Mouse (Mus musculus) MEL (cell line): ENCODE results near the gene Pfn1.

Experiments
- CTCF ChIP-seq, 3 experiments: IDR thresholded peaks in 2 of 3; conservative IDR thresholded peaks in 1 of 3; 2 replicates each; pipeline ENCODE4 v1.5.1; 2011 to 2012; ENCODE audit warnings: low read length in 3 of 3, low read depth in 2 of 3, mild to moderate bottlenecking in 2 of 3, improper control_type of control experiment in 1 of 3, inconsistent platforms in 1 of 3, mixed read lengths in 1 of 3, moderate library complexity in 1 of 3; ENCODE audit not compliant: control insufficient read depth in 1 of 3, insufficient read depth in 1 of 3, poor library complexity in 1 of 3, severe bottlenecking in 1 of 3
- EP300 ChIP-seq, 2 experiments: IDR thresholded peaks; 2 replicates each; pipeline ENCODE4 v1.6.1; 2011; ENCODE audit warnings: improper control_type of control experiment in 2 of 2, low read length in 2 of 2, low read depth in 1 of 2, mild to moderate bottlenecking in 1 of 2
- GATA1 ChIP-seq: IDR thresholded peaks from 2 replicates; pipeline ENCODE4 v1.6.1; 2011; ENCODE audit warnings: low read depth, low read length, improper control_type of control experiment
- JUND ChIP-seq: IDR thresholded peaks from 2 replicates; pipeline ENCODE4 v1.6.1; 2011; ENCODE audit warnings: low read depth, mild to moderate bottlenecking, improper control_type of control experiment, low read length
- MAX ChIP-seq: IDR thresholded peaks from 2 replicates; pipeline ENCODE4 v1.6.1; 2011; ENCODE audit warnings: low read length, improper control_type of control experiment
- MAZ ChIP-seq: IDR thresholded peaks from 2 replicates; pipeline ENCODE4 v1.6.1; 2012; ENCODE audit warnings: low read depth, mild to moderate bottlenecking, inconsistent platforms, low read length, improper control_type of control experiment
- MXI1 ChIP-seq: IDR thresholded peaks from 2 replicates; pipeline ENCODE4 v1.6.1; 2011; ENCODE audit warnings: mild to moderate bottlenecking, low read depth, low read length, improper control_type of control experiment
- MYC ChIP-seq: IDR thresholded peaks from 2 replicates; pipeline ENCODE4 v1.6.1; 2011; ENCODE audit warnings: low read depth, mild to moderate bottlenecking, low read length, improper control_type of control experiment, moderate library complexity
- POLR2A ChIP-seq, 2 experiments: IDR thresholded peaks; 2 replicates each; pipeline ENCODE4 v1.6.1; 2011 to 2012; ENCODE audit warnings: low read length in 2 of 2, mild to moderate bottlenecking in 2 of 2, control low read depth in 1 of 2, improper control_type of control experiment in 1 of 2, low read depth in 1 of 2, moderate library complexity in 1 of 2; ENCODE audit not compliant: control insufficient read depth in 1 of 2, insufficient read depth in 1 of 2, poor library complexity in 1 of 2
- RCOR1 ChIP-seq: IDR thresholded peaks from 2 replicates; pipeline ENCODE4 v1.6.1; 2012; ENCODE audit warnings: low read depth, mild to moderate bottlenecking, inconsistent platforms, low read length, improper control_type of control experiment
- TAL1 ChIP-seq: IDR thresholded peaks from 2 replicates; pipeline ENCODE4 v1.6.1; 2012; ENCODE audit warnings: mild to moderate bottlenecking, inconsistent platforms, low read length, moderate library complexity, mixed read lengths
- ZNF384 ChIP-seq: IDR thresholded peaks from 2 replicates; pipeline ENCODE4 v1.6.1; 2012; ENCODE audit warnings: low read depth, mild to moderate bottlenecking, inconsistent platforms, low read length, improper control_type of control experiment

- TF ChIP-seq RCOR1: no peak
- no peak for TF ChIP-seq CTCF (IDR thresholded peaks at IDR 0.05 in 2 of 3, conservative IDR thresholded peaks at IDR 0.05 in 1 of 3; ENCODE audit: control insufficient read depth in 1 of 3, insufficient read depth in 1 of 3, low read depth in 2 of 3, low read length in 3 of 3, poor library complexity in 1 of 3, severe bottlenecking in 1 of 3)
- no peak for TF ChIP-seq ZNF384
- TF ChIP-seq JUND: no peak
- no peak for TF ChIP-seq MXI1
- TF ChIP-seq MAZ: no peak
- TF ChIP-seq POLR2A (IDR thresholded peaks at IDR 0.05; ENCODE audit: control insufficient read depth in 1 of 2, insufficient read depth in 1 of 2, low read depth in 1 of 2, low read length in 2 of 2, poor library complexity in 1 of 2): no peak
- no peak for TF ChIP-seq EP300 (IDR thresholded peaks at IDR 0.05; ENCODE audit: low read depth in 1 of 2, low read length in 2 of 2)
- no peak for TF ChIP-seq MAX
- TF ChIP-seq GATA1: no peak
- TF ChIP-seq MYC: no peak
- TF ChIP-seq TAL1: no peak
Measured at GRCm38 (mm10) chr11:70630129-70630528, 24.3 kb downstream of the Pfn1 start.
